Mouse (Mus musculus) ES-Bruce4 (cell line): ENCODE measurements at regions not wholly inside any gene's neighbourhood (a gene's known extent, or its start where the extent isn't known, plus 50 kb on each side); places are given as distances from the start of the nearest gene placed in this dataset.

Experiments used
- CTCF ChIP-seq: IDR thresholded peaks from one replicate; pipeline ENCODE4 v1.8.1; 2011; ENCODE audit warnings: low read depth, low read length
- EP300 ChIP-seq: IDR thresholded peaks from 2 replicates; pipeline ENCODE4 v1.6.1; 2011; ENCODE audit warnings: low read depth, low read length; ENCODE audit not compliant: insufficient read depth
- POLR2A ChIP-seq: IDR thresholded peaks from one replicate; pipeline ENCODE4 v1.8.1; 2011; ENCODE audit warnings: low read length; ENCODE audit not compliant: insufficient read depth

DNA sequence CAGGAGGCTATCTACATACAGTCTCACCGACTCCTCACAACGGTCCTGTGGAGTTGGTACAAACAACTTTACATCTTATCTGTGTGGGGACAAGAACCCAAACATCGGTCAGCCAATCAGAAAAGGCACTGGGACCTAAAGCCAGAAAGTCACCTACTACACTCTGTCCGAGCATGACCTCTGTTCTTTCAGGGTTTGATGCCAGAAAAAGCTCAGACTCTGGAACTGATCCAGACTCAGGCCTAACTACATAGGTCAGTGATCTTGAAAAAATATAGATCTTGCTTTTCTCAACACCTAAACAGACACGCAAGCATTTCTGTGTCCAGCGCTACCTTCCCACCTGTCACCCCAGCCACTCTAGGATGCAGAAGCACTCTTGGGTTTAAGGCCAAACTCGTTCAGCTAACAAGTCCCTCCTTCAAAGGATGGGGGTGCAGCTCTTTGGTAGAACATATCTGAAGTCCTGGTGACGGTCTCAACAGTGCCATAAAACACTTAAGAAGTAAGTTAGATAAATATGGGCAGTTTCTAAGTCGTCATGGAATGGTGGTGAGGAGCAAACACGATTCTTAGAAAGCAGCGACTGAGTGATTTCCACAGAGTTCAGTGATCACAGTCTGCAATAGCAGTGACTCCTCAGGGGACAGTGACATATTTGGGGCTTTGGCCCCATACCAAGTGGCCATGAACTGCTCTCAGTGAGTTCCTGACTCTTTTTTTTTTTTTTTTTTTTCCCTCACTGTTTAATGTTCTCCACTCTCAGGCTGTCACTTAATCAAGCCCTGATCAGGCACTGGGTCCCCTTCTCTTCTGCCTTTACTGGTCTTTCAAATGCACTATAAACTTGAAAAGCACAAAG is 181.2 kb upstream of the Smim15 start:
- TF ChIP-seq CTCF (no peak), EP300 (no peak), POLR2A (no peak)
